Mouse (Mus musculus): ENCODE results near the gene Ubqln4.

Gene Ubqln4

GRCm38 (mm10) chr3:88525021-88525420 is 28.5 kb upstream of the Ubqln4 start:
- in situ Hi-C loops (cut with MboI) = no loop called here

- in situ Hi-C loops (cut with MboI) = no loop called here
These were observed 27.1 kb upstream of the Ubqln4 start for GRCm38 (mm10) chr3:88526157-88527131.

GRCm38 (mm10) chr3:88527565-88527964 is 26.0 kb upstream of the Ubqln4 start:
- in situ Hi-C loops (cut with MboI) = no loop called here

GRCm38 (mm10) chr3:88528646-88529045 is 24.9 kb upstream of the Ubqln4 start:
- in situ Hi-C loops (cut with MboI) = no loop called here

GRCm38 (mm10) chr3:88529204-88530000 is 24.2 kb upstream of the Ubqln4 start:
- in situ Hi-C loops (cut with MboI) = no loop called here

DNA sequence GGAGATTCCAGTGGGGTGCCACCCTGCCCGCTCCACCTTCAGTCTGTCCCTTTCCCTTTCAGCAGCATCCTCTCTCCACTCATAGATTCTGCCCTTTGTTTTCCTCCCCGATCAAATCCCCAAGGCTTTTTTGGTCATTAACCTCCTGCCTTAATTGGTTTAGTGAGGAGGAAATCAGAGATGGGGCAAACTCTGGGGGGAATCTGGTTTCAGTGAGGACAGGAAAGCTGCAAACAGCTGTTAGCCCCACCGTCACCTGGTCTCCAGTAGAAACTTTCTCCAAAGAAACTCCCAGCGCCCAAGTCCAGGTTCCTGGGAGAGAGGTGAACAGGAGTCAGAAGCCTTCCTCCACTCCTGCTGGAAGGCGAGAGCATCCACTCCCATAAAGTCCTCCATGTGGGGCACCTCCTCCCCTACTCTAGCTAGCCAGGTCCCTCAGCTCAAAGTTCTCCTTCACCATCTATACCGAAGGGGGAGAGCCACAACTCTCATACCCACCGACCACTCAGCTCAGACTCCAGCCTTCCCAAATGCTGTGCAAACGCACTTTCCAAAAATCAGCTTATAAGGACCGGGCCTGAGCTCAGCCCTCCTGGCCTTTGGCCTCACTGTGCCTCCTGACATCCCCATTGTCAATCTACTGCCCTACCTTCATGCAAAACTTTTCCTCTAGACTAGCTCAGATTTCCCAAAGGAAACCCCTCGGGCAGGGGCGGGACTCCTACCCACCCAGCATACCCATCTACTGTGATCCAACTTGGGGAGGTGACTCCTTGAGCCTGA is 23.3 kb upstream of the Ubqln4 start:
- in situ Hi-C loops (cut with MboI) = loop anchor here (5.0 kb wide), 1 partner anchor 123 kb away; no protein-coding TSS in a partner anchor

GRCm38 (mm10) chr3:88531348-88532298 is 21.9 kb upstream of the Ubqln4 start:
- in situ Hi-C loops (cut with MboI) = loop anchor here (5.0 kb wide), 1 partner anchor 124 kb away; no protein-coding TSS in a partner anchor

- in situ Hi-C loops (cut with MboI) = loop anchor here (5.0 kb wide), 1 partner anchor 125 kb away; no protein-coding TSS in a partner anchor
These were observed 21.3 kb upstream of the Ubqln4 start, which contains the start of gene Mex3a for GRCm38 (mm10) chr3:88532299-88532674. Gene Mex3a, plus strand, starts transcription at chr3:88532395.

DNA sequence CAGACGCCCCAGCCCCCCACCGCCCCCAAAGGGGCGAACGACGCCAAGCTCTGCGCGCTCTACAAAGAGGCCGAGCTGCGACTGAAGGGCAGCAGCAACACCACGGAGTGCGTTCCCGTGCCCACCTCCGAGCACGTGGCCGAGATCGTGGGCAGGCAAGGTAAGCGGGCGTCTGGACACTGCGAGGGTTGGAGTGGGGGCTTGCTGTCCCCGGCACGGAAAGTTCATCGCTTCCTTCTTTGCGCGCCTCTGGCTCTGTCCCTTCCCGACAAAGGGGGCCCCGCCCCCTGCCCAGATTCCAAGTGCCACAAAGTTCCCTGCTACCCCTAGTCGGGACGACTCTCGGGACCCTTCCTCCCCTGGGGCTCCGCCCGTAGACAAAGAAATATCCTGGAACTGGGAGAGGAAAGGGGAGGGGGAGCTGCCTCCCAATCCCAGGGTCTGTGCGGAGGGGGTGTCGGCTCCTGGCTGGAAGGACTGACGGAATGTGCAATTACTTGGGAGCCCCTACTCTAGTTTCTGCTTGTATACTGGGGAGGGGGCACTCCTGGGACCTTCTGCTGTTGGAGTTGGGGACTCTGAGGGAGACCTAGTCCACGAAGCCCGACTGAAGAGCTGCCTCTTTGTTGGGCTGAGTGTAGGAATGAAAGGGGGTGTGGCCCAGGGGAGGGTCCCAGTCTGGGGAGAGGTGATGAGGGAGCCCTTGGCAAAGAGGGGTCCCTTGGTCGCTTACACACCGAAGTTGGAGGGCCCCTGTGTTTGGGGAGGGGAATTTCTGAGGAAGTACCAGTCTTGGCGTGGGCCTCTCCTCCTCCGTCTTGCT is 20.7 kb upstream of the Ubqln4 start:
- in situ Hi-C loops (cut with MboI) = loop anchor here (5.0 kb wide), 1 partner anchor 126 kb away; no protein-coding TSS in a partner anchor

DNA sequence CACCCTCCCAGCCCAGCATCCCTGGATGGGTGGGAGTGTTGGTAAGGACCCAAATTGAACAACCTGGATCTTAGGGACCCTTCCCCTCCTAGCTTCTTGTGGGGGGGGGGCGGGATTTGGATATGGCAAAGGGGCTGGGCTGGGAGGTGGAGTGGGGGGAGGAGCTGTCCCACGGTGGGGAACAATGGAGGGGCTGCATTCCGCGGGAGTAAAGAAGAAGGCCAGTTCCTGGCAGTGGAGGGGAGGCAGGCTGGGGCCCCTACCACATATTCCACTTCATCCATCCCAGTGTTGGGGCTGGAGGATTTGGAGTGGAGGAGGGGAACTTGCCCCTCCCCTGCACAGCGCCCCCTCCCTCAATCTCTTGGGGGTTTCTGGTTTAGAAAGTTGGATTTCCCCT is 19.9 kb upstream of the Ubqln4 start:
- in situ Hi-C loops (cut with MboI) = loop anchor here (5.0 kb wide), 1 partner anchor 126 kb away; no protein-coding TSS in a partner anchor

GRCm38 (mm10) chr3:88535005-88535404 is 18.6 kb upstream of the Ubqln4 start:
- in situ Hi-C loops (cut with MboI) = no loop called here

GRCm38 (mm10) chr3:88535527-88535926 is 18.0 kb upstream of the Ubqln4 start:
- in situ Hi-C loops (cut with MboI) = no loop called here

- in situ Hi-C loops (cut with MboI) = no loop called here
These were observed 17.2 kb upstream of the Ubqln4 start for GRCm38 (mm10) chr3:88536103-88536930.

DNA sequence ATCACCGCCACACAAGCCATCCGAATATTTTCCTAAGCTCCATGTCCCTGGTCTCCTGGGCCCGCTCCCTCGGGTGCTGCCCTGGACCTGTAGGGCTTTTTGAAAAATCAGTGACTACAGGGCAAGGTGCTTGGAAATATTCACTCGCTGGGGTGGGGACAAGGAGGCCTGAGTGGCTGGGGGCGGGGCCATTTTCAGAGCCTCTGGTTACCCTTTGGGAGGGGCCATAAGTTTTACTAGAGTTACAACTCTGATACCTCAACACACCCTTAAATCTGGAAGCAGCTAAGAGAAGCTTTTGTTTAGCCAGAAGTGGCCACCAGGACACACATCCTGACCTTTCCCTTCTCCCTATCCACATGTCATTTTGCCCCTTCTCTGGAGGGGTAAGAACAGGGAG is 16.4 kb upstream of the Ubqln4 start:
- in situ Hi-C loops (cut with MboI) = no loop called here

DNA sequence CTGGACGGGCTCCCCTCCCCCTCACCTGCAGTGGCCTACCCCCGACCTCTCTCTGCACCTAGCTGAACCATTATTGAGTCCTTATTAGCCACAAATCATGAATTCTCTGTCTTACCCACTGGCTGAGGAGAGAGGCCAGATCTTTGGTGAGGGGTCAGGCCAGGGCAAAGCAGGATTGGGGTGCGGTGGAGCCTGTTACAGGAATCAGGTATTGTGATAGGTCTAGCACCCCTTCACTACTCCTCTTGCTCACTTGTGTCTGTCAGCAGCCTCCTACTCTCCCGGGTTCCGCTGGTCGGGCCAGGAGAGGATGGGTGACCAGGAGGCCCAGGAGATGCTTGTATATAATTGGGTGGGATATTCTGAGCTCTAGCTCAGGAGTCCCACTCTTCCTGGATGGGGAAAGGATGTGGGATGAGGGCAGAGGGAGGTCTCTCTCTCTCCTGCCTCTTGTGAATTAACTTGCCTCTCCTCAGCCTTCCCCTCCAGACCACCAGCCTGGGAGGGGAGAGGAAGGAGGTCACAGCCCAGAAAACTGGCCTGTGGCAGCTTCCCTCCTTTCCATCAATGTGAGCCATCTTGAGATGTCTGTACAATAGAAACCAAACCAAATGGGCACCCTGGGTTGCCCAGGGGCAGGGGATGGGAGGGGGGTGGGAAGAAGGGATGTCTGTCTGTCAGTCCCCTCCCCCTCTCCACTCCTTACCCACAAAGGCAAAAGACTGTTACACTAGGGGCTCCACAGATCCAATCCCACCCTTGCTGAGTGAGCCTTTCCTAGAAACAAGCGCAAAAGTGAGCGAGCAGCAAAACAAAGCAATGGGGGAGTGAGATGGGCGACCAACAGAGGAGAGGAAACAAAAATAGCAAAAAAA is 15.1 kb upstream of the Ubqln4 start:
- in situ Hi-C loops (cut with MboI) = no loop called here

- in situ Hi-C loops (cut with MboI) = no loop called here
These were observed 14.2 kb upstream of the Ubqln4 start for GRCm38 (mm10) chr3:88539397-88539796.

- in situ Hi-C loops (cut with MboI) = no loop called here
These were observed 13.5 kb upstream of the Ubqln4 start for GRCm38 (mm10) chr3:88540085-88540484.

All from mature B cell (primary cell).